Mouse (Mus musculus) heart, embryonic 15.5 days (tissue): Measurements from ENCODE around the gene Srp68. TPM values are rescaled to one million over a fixed set of nuclear protein-coding genes. Genes with fewer than 3 reads are reported as not detected.

Source experiments
- ATAC-seq: fragments of 200-750 bp; cut with Nextera tagmentation; replicated peaks from 2 replicates; pipeline ENCODE4 v1.8.0; 2017; ENCODE audit warnings: low read depth, moderate TSS enrichment; ENCODE audit not compliant: insufficient number of reproducible peaks, insufficient read depth, low FRiP score
- H3K27ac ChIP-seq: fragments of 300-500 bp; sonication (generic); 2 replicates; pipeline ENCODE4 v1.5.1; 2015; ENCODE audit warnings: mild to moderate bottlenecking, inconsistent platforms
- H3K27me3 ChIP-seq: fragments of 300-500 bp; sonication (generic); 2 replicates; pipeline ENCODE4 v1.6.1; 2015; ENCODE audit warnings: inconsistent platforms
- H3K36me3 ChIP-seq: fragments of 300-500 bp; sonication (generic); 2 replicates; pipeline ENCODE4 v1.6.1; 2015; ENCODE audit warnings: mild to moderate bottlenecking, inconsistent platforms
- H3K4me1 ChIP-seq: fragments of 300-500 bp; sonication (generic); replicated peaks from 2 replicates; pipeline ENCODE4 v1.6.1; 2015; ENCODE audit warnings: inconsistent platforms
- H3K4me2 ChIP-seq: fragments of 300-500 bp; sonication (generic); 2 replicates; pipeline ENCODE4 v1.6.1; 2015; ENCODE audit warnings: inconsistent platforms, mild to moderate bottlenecking, moderate library complexity
- H3K4me3 ChIP-seq: fragments of 300-500 bp; sonication (generic); 2 replicates; pipeline ENCODE4 v1.5.1; 2015; ENCODE audit warnings: mild to moderate bottlenecking, inconsistent platforms
- H3K9ac ChIP-seq: fragments of 300-500 bp; sonication (generic); 2 replicates; pipeline ENCODE4 v1.6.1; 2015; ENCODE audit warnings: mild to moderate bottlenecking, inconsistent platforms
- H3K9me3 ChIP-seq: fragments of 300-500 bp; sonication (generic); replicated peaks from 2 replicates; pipeline ENCODE4 v1.6.1; 2016; ENCODE audit warnings: inconsistent platforms
- WGBS: fragments of 180-500 bp; shearing (Covaris S2); methylation state at CpG from one replicate; pipeline ENCODE4 v1.1.7; 2015; ENCODE audit warnings: mixed read lengths; 5-methylcytosine and 5-hydroxymethylcytosine counted together
- polyA plus RNA-seq: library from polyadenylated mRNA; unstranded; fragments of >200 nt; fragmentation: Nextera tagmentation; extraction: Ambion mirVana; gene quantifications from 2 replicates; pipeline ENCODE4 v1.2.1, GENCODE M21; 2015

Srp68 gene
- polyA plus RNA-seq, 1 experiment from 2014 or later = 57.2 TPM

- H3K4me3 ChIP-seq = no peak overlapping the region
- H3K27me3 ChIP-seq = no peaks in the 10 kb centered on the region
- H3K36me3 ChIP-seq = peaks cover 90% of the 10 kb centered on the region
- no peak for ATAC-seq
- H3K27ac ChIP-seq = peak overlapping the region; percentile 34; the same call in 1 of the 2 replicates
- WGBS = 84% methylated on average over 7 of the region's 7 CpGs
- H3K9ac ChIP-seq = no peak overlapping the region
- H3K4me2 ChIP-seq = no peak overlapping the region
- no peaks in the 10 kb centered on the region for H3K9me3 ChIP-seq
- 0 out of 2 replicates have a peak, but pooled peaks cover 3% of the 10 kb centered on the region for H3K4me1 ChIP-seq
These were observed 13.8 kb downstream of the Srp68 start for GRCm38 (mm10) chr11:116260259-116260658.

GRCm38 (mm10) chr11:116259461-116259860 lies 14.6 kb downstream of the Srp68 start:
- H3K4me1 ChIP-seq = 0 out of 2 replicates have a peak, but pooled peaks cover 3% of the 10 kb centered on the region
- H3K9me3 ChIP-seq = no peaks in the 10 kb centered on the region
- H3K9ac ChIP-seq = no peak overlapping the region
- H3K4me3 ChIP-seq = no peak overlapping the region
- no peak overlapping the region for H3K4me2 ChIP-seq
- WGBS = 82% methylated on average over 8 of the region's 8 CpGs
- no peaks in the 10 kb centered on the region for H3K27me3 ChIP-seq
- ATAC-seq = no peak
- peaks cover 91% of the 10 kb centered on the region for H3K36me3 ChIP-seq
- H3K27ac ChIP-seq = peak overlapping the region; percentile 34; the same call in 1 of the 2 replicates

GRCm38 (mm10) chr11:116255982-116256675 lies 17.9 kb downstream of the Srp68 start:
- H3K27me3 ChIP-seq = no peaks in the 10 kb centered on the region
- no peak overlapping the region for H3K27ac ChIP-seq
- WGBS = 78% methylated on average over 9 of the region's 9 CpGs
- H3K36me3 ChIP-seq = peaks cover 88% of the 10 kb centered on the region
- no peaks in the 10 kb centered on the region for H3K9me3 ChIP-seq
- peaks cover 9% of the 10 kb centered on the region; the same call in 1 of the 2 replicates for H3K4me1 ChIP-seq
- H3K9ac ChIP-seq = no peak overlapping the region
- no peak overlapping the region for H3K4me2 ChIP-seq
- H3K4me3 ChIP-seq = no peak overlapping the region
- no peak for ATAC-seq

- Histone ChIP-seq H3K4me2 (no peak overlapping the region), H3K4me3 (no peak overlapping the region), H3K27me3 (no peaks in the 10 kb centered on the region), H3K9me3 (no peaks in the 10 kb centered on the region), H3K9ac (no peak overlapping the region), H3K27ac (peak overlapping the region; percentile 44; the same call in 1 of the 2 replicates), H3K4me1 (peaks cover 12% of the 10 kb centered on the region; the same call in 1 of the 2 replicates), H3K36me3 (peaks cover 88% of the 10 kb centered on the region)
- ATAC-seq = no peak
- WGBS = 80% methylated on average over 22 of the region's 22 CpGs
These were observed 18.7 kb downstream of the Srp68 start for GRCm38 (mm10) chr11:116255090-116255981.

GRCm38 (mm10) chr11:116254627-116255026 lies 19.4 kb downstream of the Srp68 start:
- WGBS = 67% methylated on average over 9 of the region's 9 CpGs
- no peaks in the 10 kb centered on the region for H3K9me3 ChIP-seq
- peak overlapping the region; percentile 44; the same call in 1 of the 2 replicates for H3K27ac ChIP-seq
- no peak overlapping the region for H3K4me3 ChIP-seq
- H3K9ac ChIP-seq = no peak overlapping the region
- peaks cover 88% of the 10 kb centered on the region for H3K36me3 ChIP-seq
- peaks cover 10% of the 10 kb centered on the region; the same call in 1 of the 2 replicates for H3K4me1 ChIP-seq
- H3K27me3 ChIP-seq = no peaks in the 10 kb centered on the region
- H3K4me2 ChIP-seq = no peak overlapping the region
- ATAC-seq = no peak

GRCm38 (mm10) chr11:116253076-116253600 lies 20.9 kb downstream of the Srp68 start:
- Histone ChIP-seq H3K9ac (no peak overlapping the region), H3K36me3 (peaks cover 88% of the 10 kb centered on the region), H3K4me2 (no peak overlapping the region), H3K9me3 (no peaks in the 10 kb centered on the region), H3K27ac (no peak overlapping the region), H3K27me3 (no peaks in the 10 kb centered on the region), H3K4me1 (peaks cover 10% of the 10 kb centered on the region; the same call in 1 of the 2 replicates), H3K4me3 (no peak overlapping the region)
- no peak for ATAC-seq
- 91% methylated on average over 3 of the region's 3 CpGs for WGBS

- ATAC-seq = no peak
- WGBS = 59% methylated on average over 8 of the region's 8 CpGs
These were observed 23.1 kb downstream of the Srp68 start for GRCm38 (mm10) chr11:116250898-116251297.

GRCm38 (mm10) chr11:116247502-116248222 lies 26.4 kb downstream of the Srp68 start:
- Histone ChIP-seq H3K27me3 (no peaks in the 10 kb centered on the region), H3K36me3 (peaks cover 88% of the 10 kb centered on the region), H3K4me1 (peaks cover 10% of the 10 kb centered on the region; the same call in 1 of the 2 replicates), H3K4me3 (no peak overlapping the region), H3K27ac (no peak overlapping the region), H3K9me3 (no peaks in the 10 kb centered on the region), H3K4me2 (no peak overlapping the region), H3K9ac (no peak overlapping the region)
- no peak for ATAC-seq
- 84% methylated on average over 14 of the region's 14 CpGs for WGBS

More at GRCm38 (mm10) chr11:116250898-116251297, 23.1 kb downstream of the Srp68 start:
- H3K9me3 ChIP-seq = no peaks in the 10 kb centered on the region
- H3K4me3 ChIP-seq = no peak overlapping the region
- no peak overlapping the region for H3K27ac ChIP-seq
- peaks cover 10% of the 10 kb centered on the region; the same call in 1 of the 2 replicates for H3K4me1 ChIP-seq
- H3K36me3 ChIP-seq = peaks cover 93% of the 10 kb centered on the region
- no peaks in the 10 kb centered on the region for H3K27me3 ChIP-seq
- H3K9ac ChIP-seq = no peak overlapping the region
- no peak overlapping the region for H3K4me2 ChIP-seq

GRCm38 (mm10) chr11:116245616-116246015 lies 28.4 kb downstream of the Srp68 start:
- ATAC-seq = no peak
- H3K27ac ChIP-seq = no peak overlapping the region
- no peaks in the 10 kb centered on the region for H3K9me3 ChIP-seq
- no peaks in the 10 kb centered on the region for H3K27me3 ChIP-seq
- WGBS = 77% methylated on average over 6 of the region's 6 CpGs
- H3K36me3 ChIP-seq = peaks cover 69% of the 10 kb centered on the region
- H3K4me1 ChIP-seq = no peaks in the 10 kb centered on the region
- no peak overlapping the region for H3K4me2 ChIP-seq
- H3K4me3 ChIP-seq = no peak overlapping the region
- no peak overlapping the region for H3K9ac ChIP-seq

GRCm38 (mm10) chr11:116244580-116244979 lies 29.4 kb downstream of the Srp68 start:
- Histone ChIP-seq H3K4me3 (no peak overlapping the region), H3K9me3 (no peaks in the 10 kb centered on the region), H3K27me3 (no peaks in the 10 kb centered on the region), H3K4me2 (no peak overlapping the region), H3K36me3 (peaks cover 58% of the 10 kb centered on the region), H3K9ac (no peak overlapping the region), H3K27ac (no peak overlapping the region), H3K4me1 (no peaks in the 10 kb centered on the region)
- no peak for ATAC-seq
- 73% methylated on average over 8 of the region's 8 CpGs for WGBS
